Mouse (Mus musculus) forebrain, embryonic 14.5 days (tissue): ENCODE results near the gene Olfr17. TPM values are rescaled to one million over a fixed set of nuclear protein-coding genes. Genes with fewer than 3 reads are reported as not detected.
"Not testable (repeated sequence)": the region's sequence is repeated elsewhere in the genome, so short reads cannot be mapped to it uniquely, and the experiment has no call there.

Experiments used
- ATAC-seq: fragments of 200-750 bp; cut with Nextera tagmentation; 2 replicates; pipeline ENCODE4 v1.8.0; 2017; ENCODE audit warnings: mild to moderate bottlenecking, moderate library complexity
- DNase-seq: peaks from one replicate; pipeline ENCODE4 v3.0.0-alpha.2; 2015; ENCODE audit warnings: low spot score
- H3K27ac ChIP-seq: fragments of 300-500 bp; sonication (generic); 2 replicates; pipeline ENCODE4 v1.5.1; 2014; ENCODE audit warnings: low read depth, mild to moderate bottlenecking, control low read depth, low read length, moderate library complexity
- H3K27me3 ChIP-seq: fragments of 300-500 bp; sonication (generic); replicated peaks from 2 replicates; pipeline ENCODE4 v1.6.1; 2014; ENCODE audit warnings: low read length, control low read depth, mixed read lengths; ENCODE audit not compliant: control insufficient read depth, insufficient read depth
- H3K36me3 ChIP-seq: fragments of 300-500 bp; sonication (generic); 2 replicates; pipeline ENCODE4 v1.6.1; 2014; ENCODE audit warnings: low read length, control low read depth; ENCODE audit not compliant: control insufficient read depth, insufficient read depth
- H3K4me1 ChIP-seq: fragments of 300-500 bp; sonication (generic); 2 replicates; pipeline ENCODE4 v1.6.1; 2014; ENCODE audit warnings: antibody characterized with exemption, low read length, control low read depth; ENCODE audit not compliant: control insufficient read depth, insufficient read depth
- H3K4me2 ChIP-seq: fragments of 300-500 bp; sonication (generic); 2 replicates; pipeline ENCODE4 v1.6.1; 2014; ENCODE audit warnings: mild to moderate bottlenecking, control low read depth, low read length
- H3K4me3 ChIP-seq: fragments of 300-500 bp; sonication (generic); 2 replicates; pipeline ENCODE4 v1.5.1; 2014; ENCODE audit warnings: low read depth, low read length, control low read depth
- H3K9ac ChIP-seq: fragments of 300-500 bp; sonication (generic); 2 replicates; pipeline ENCODE4 v1.6.1; 2014; ENCODE audit warnings: mild to moderate bottlenecking, low read length, control low read depth, moderate library complexity
- H3K9me3 ChIP-seq: fragments of 300-500 bp; sonication (generic); replicated peaks from 2 replicates; pipeline ENCODE4 v1.6.1; 2016; ENCODE audit warnings: low read length, control low read depth, mixed read lengths; ENCODE audit not compliant: control insufficient read depth
- WGBS: fragments of 180-500 bp; shearing (Covaris S2); extraction: QIAGEN DNeasy Blood & Tissue Kit; methylation state at CpG from one replicate; pipeline ENCODE4 v1.1.7; 2014; 5-methylcytosine and 5-hydroxymethylcytosine counted together
- polyA plus RNA-seq: library from polyadenylated mRNA; unstranded; fragments of >200 nt; fragmentation: Nextera tagmentation; extraction: Ambion mirVana; gene quantifications from 2 replicates; pipeline ENCODE4 v1.2.1, GENCODE M21; 2014

The Olfr17 gene
- not detected in 2 replicates for polyA plus RNA-seq

GRCm38 (mm10) chr7:107092920-107093319 lies at the start of gene Olfr17:
Gene Olfr17 (plus strand): TSS chr7:107093220.
- WGBS = 62% methylated on average over 1 of the region's 1 CpGs
- no peaks in the 10 kb centered on the region for H3K36me3 ChIP-seq
- no peak for ATAC-seq

GRCm38 (mm10) chr7:107044407-107044806 lies 48.6 kb upstream of the Olfr17 start:
- Histone ChIP-seq H3K27me3 (no peaks in the 10 kb centered on the region), H3K36me3 (no peaks in the 10 kb centered on the region), H3K4me3 (no peak overlapping the region), H3K4me1 (no peaks in the 10 kb centered on the region), H3K9ac (no peak overlapping the region), H3K27ac (no peak overlapping the region), H3K9me3 (no peaks in the 10 kb centered on the region), H3K4me2 (no peak overlapping the region)
- ATAC-seq (no peak), DNase-seq (no peak)
- 78% methylated on average over 1 of the region's 1 CpGs for WGBS

More at GRCm38 (mm10) chr7:107092920-107093319, at the start of gene Olfr17:
- Histone ChIP-seq H3K9ac (no peak within 1 kb of the TSS), H3K27me3 (no peaks in the 10 kb centered on the region), H3K9me3 (no peaks in the 10 kb centered on the region), H3K4me1 (no peaks in the 10 kb centered on the region), H3K27ac (no peak within 1 kb of the TSS), H3K4me3 (no peak within 1 kb of the TSS), H3K4me2 (no peak within 1 kb of the TSS)
- no peak for DNase-seq

- no peak overlapping the region for H3K4me2 ChIP-seq
- no peak overlapping the region for H3K27ac ChIP-seq
- no peaks in the 10 kb centered on the region for H3K9me3 ChIP-seq
- H3K36me3 ChIP-seq = no peaks in the 10 kb centered on the region
- WGBS = 6% methylated on average over 5 of the region's 5 CpGs
- H3K9ac ChIP-seq = no peak overlapping the region
- DNase-seq (peak; percentile 74), ATAC-seq (peak; percentile 61; the same call in 1 of the 2 replicates)
- no peaks in the 10 kb centered on the region for H3K27me3 ChIP-seq
- H3K4me3 ChIP-seq = no peak overlapping the region
- H3K4me1 ChIP-seq = no peaks in the 10 kb centered on the region
Measured at GRCm38 (mm10) chr7:107045833-107046232, 47.2 kb upstream of the Olfr17 start.

GRCm38 (mm10) chr7:107047578-107047977 lies 45.4 kb upstream of the Olfr17 start:
- ATAC-seq (no peak), DNase-seq (no peak)
- Histone ChIP-seq H3K4me1 (no peaks in the 10 kb centered on the region), H3K4me3 (no peak overlapping the region), H3K9ac (no peak overlapping the region), H3K36me3 (no peaks in the 10 kb centered on the region), H3K4me2 (no peak overlapping the region), H3K27ac (no peak overlapping the region), H3K9me3 (no peaks in the 10 kb centered on the region), H3K27me3 (no peaks in the 10 kb centered on the region)
- WGBS = 37% methylated on average over 3 of the region's 3 CpGs

- ATAC-seq = no peak
- Histone ChIP-seq H3K4me3 (no peak within 1 kb of the TSS), H3K4me2 (no peak within 1 kb of the TSS), H3K27me3 (no peaks in the 10 kb centered on the region), H3K36me3 (no peaks in the 10 kb centered on the region), H3K4me1 (no peaks in the 10 kb centered on the region), H3K9me3 (0 out of 2 replicates have a peak, but pooled peaks cover 2% of the 10 kb centered on the region), H3K9ac (no peak within 1 kb of the TSS), H3K27ac (no peak within 1 kb of the TSS)
- DNase-seq = no peak
- 89% methylated on average over 2 of the region's 2 CpGs for WGBS
Measured at GRCm38 (mm10) chr7:107070681-107071080, 22.3 kb upstream of the Olfr17 start, which contains the start of gene Olfr714. Gene Olfr714 (plus strand): TSS chr7:107070981.

GRCm38 (mm10) chr7:107110269-107110668 lies 17.2 kb downstream of the Olfr17 start, which contains the start of gene Olfr715b:
Gene Olfr715b (minus strand): TSS chr7:107110369.
- not testable (repeated sequence) for H3K4me2 ChIP-seq, H3K4me3 ChIP-seq, DNase-seq, H3K9me3 ChIP-seq, H3K36me3 ChIP-seq, ATAC-seq, H3K4me1 ChIP-seq, H3K9ac ChIP-seq, H3K27me3 ChIP-seq, H3K27ac ChIP-seq
- WGBS = 82% methylated on average over 1 of the region's 2 CpGs

DNA sequence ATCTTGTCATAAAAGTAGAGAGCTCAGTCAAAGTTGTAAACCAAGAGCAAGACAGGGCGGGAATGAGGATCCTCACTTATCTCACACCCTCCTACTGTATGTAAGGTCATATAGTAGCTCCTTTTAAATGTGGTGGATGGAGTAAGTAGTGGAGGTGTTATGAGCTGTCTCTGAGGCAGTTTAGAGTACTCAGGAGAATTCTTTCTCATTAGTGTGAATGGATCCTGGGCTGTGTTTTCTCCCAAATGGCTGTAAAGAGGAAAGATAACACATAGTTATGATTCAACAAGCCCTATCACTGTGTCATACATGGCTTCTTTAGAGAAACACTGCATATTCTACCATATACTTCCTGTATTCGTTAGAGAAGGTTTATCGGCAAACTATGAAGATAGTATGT lies 38.0 kb downstream of the Olfr17 start, which contains the start of gene Olfr715:
Gene Olfr715, minus strand, starts transcription at position 101 of the 400 bp plus-strand sequence.
- H3K27me3 ChIP-seq, H3K9me3 ChIP-seq, DNase-seq, H3K4me1 ChIP-seq, H3K4me2 ChIP-seq, H3K36me3 ChIP-seq, H3K4me3 ChIP-seq, H3K27ac ChIP-seq, H3K9ac ChIP-seq, ATAC-seq: not testable (repeated sequence)
- 94% methylated on average over 2 of the region's 3 CpGs for WGBS

DNA sequence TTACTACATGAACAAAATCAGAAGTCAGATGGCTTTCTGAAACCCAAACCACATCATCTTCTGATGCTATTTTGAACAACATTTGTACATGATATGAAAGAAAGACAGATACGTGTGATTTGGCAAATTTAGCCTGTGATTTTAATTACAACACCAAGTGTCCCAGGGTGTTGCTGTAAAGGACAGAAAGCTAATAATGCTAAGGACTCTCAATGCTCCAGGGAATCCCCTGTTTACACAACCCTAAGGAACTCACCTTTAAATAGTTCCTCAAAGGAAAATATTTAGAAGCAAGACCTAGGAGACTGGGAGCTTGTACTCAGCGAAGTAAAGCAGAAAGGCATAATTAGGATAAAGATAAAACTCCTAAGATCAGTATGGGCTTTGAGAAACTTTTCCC lies 45.0 kb downstream of the Olfr17 start, which contains the start of gene Olfr716:
Gene Olfr716, plus strand, starts transcription at position 301 of the 400 bp plus-strand sequence.
- not testable (repeated sequence) for ATAC-seq, H3K27ac ChIP-seq, H3K4me1 ChIP-seq, H3K36me3 ChIP-seq, H3K27me3 ChIP-seq, H3K9ac ChIP-seq, H3K9me3 ChIP-seq, H3K4me2 ChIP-seq, H3K4me3 ChIP-seq, DNase-seq
- 79% methylated on average over 2 of the region's 2 CpGs for WGBS
